Mouse (Mus musculus) ES-Bruce4 (cell line): ENCODE results near the gene Gm10320.

Source experiments
- EP300 ChIP-seq: IDR thresholded peaks from 2 replicates; pipeline ENCODE4 v1.6.1; 2011; ENCODE audit warnings: low read depth, low read length; ENCODE audit not compliant: insufficient read depth
- POLR2A ChIP-seq: IDR thresholded peaks from one replicate; pipeline ENCODE4 v1.8.1; 2011; ENCODE audit warnings: low read length; ENCODE audit not compliant: insufficient read depth

GRCm38 (mm10) chr13:98448696-98449095 is 43.1 kb downstream of the Gm10320 start:
- TF ChIP-seq EP300 (no peak), POLR2A (no peak)
